Mouse (Mus musculus): ENCODE results near the gene Sez6. TPM values are rescaled to one million over a fixed set of nuclear protein-coding genes. Genes with fewer than 3 reads are reported as not detected.

The Sez6 gene
- not detected in 2 replicates for total RNA-seq (2017)

DNA sequence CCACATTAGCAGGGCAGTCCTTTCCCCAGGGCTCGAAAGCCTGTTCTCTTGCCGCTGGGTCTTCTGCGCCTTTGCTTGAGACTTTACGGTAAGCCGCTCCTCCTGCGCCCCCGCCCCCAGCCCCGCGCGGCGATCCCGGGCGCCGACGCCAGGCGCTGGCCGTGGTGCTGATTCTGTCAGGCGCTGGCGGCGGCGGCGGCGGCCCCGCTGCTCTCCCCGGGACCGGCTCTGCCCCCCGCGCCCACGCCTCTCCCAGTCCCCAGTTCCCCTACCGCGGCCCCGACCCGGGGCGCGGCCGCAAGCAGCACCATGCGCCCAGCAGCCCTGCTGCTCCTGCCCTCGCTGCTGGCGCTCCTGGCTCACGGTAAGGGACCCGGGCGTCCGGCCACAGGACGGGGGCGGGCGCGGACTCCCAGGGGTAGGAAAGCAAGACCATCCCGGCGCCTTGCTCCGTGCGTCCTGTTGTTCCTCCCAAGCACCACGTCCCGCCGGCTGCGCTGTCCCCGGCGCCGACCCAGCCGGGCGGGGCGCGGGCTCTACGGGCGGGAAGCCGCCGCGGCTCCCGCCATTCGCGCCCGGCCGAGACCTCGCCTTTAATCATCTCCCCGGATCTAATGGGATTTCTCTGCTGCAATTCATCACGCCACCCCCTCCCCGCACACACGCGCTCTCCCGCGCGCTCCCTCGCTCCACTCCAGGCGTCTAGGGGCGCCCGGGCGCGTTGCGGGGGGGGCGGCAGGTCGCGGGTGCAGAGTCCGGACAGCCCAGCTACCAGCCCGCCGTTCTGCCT, at the start of gene Sez6:
TSS of gene Sez6 (plus strand) at position 50 of the 790 bp plus-strand sequence.
- no peak for ATAC-seq (ENCODE audit: extremely low read depth, insufficient number of reproducible peaks, low FRiP score, poor library complexity, severe bottlenecking)

DNA sequence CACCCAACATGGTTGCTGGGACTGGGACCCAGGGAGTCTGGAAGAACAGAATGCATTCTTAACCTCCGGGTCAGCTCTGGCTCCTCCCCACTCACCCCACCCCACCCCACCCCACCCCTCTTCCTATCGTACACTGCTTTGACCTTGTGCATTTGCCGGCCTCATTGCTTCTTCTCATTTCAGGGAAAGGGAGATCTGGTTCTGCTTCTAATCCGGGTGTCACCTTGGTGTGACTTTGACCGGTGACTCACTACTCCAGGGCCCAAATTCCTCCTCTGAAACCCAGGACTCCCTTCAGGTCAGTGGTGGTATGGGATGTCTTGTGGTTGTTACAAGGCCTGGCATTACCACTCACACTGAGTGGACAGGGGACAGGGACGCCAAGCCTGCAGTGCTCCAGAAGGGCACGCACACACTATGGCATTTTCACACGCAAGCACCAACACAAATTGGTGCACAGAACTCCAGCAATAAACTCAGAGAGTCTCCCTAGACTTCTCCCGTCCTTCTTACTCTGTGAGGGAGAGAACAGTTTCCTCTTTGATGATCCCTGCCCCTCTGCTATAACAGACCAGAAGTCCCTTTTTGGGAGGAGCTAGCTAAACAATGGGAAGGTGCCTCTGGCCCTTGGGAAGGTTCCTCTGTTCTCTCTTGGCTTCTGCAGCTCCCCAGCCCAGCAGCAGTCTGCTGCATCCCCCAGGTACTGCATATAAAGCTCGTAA, 45.9 kb upstream of the Sez6 start:
- no peak for ATAC-seq (ENCODE audit: extremely low read depth, insufficient number of reproducible peaks, low FRiP score, poor library complexity, severe bottlenecking)

DNA sequence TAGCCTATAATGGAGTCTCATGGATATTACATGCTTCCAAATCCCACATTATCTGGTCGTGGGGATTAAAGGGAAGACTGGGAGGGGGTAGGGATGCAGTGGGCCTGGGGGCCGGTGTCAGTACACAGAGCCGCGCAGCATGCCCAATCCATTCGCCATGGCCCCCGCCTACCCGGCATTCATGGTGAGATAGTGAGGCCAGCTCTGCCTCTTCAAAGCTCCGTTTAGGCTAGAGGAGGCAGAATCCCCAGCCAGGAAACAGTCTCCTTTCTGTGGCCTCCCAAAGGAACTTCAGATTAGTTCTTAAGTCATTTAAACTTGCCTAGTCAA, 45.4 kb upstream of the Sez6 start:
- ATAC-seq (ENCODE audit: extremely low read depth, insufficient number of reproducible peaks, low FRiP score, poor library complexity, severe bottlenecking) = no peak

DNA sequence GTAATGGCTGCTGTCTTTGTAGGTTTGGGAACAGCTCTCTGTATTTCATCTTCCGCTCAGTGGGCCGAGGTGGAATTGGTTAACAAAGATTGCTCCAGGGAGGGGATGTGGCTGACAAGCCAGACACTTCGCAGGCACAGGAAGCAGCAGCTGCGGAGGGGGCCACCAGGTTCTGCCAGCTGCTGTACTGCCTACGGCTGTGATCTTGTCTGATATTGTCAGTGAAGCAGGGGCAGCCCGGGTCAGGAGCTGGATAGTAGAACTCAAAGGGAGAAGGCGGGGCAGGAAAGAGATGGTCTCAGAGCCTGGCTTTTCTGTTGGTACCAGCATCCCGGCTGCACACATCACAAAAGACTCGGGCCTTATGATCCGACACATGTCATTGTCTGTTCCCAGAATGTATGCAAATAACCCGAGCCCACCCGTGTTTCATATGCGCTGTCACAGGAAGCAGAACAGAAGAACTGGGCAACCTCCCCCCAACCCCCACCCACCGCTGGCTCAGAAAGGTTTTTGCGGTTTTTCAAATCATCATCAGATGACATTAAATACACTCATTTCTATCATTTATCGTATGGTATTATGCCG, 43.1 kb upstream of the Sez6 start:
- peak; percentile 59 for ATAC-seq (ENCODE audit: extremely low read depth, insufficient number of reproducible peaks, low FRiP score, poor library complexity, severe bottlenecking)

GRCm38 (mm10) chr11:77888846-77889245, 41.8 kb upstream of the Sez6 start:
- ATAC-seq (ENCODE audit: extremely low read depth, insufficient number of reproducible peaks, low FRiP score, poor library complexity, severe bottlenecking) = no peak

DNA sequence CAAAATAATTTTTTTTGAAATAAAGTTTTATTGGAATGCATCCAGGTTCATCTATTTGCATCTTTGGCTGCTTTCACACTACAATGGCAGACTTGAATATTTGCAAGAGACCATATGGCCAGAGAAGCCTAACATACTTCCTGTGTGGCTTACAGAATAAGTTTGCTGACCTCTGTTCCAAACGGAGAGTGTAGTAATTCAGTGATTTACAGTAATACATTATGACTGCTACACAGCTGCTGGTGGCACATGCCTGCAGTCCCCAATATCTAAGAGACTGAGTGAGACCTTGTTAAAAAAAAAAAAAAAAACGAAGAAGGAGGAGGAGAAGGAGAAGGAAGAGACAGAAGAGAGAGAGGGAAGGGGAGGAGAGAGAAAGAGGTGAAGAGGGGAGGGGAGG, 41.1 kb upstream of the Sez6 start:
- no peak for ATAC-seq (ENCODE audit: extremely low read depth, insufficient number of reproducible peaks, low FRiP score, poor library complexity, severe bottlenecking)

DNA sequence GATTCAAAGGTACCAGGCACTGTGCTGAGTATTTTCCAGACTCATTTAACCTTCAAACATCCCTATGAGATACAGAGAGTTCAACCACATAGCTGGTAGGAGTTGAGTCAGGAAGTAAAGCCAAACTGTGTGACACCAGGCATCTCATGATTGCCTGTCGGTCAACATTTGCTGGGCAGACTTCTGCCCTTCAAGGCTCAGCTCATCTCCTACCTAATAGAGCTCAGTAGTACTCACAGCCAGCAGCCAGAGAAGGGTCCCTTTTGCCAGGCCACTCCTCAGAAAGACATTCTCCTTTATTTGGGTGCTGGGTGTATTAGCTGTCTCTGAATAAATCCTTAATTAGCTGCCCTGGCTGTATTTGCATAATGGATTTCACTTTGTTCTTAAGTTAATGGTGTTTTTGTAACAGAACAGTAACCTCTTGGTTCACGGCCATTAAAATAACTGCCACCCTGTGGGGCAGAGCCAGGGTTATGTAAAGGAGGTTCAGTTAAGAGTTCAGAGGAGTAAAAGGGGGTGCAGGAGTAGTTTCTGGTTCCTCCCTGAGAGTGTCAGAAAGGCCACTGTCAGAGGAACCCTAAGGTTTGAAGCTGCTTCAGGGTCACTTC, 39.8 kb upstream of the Sez6 start:
- ATAC-seq (ENCODE audit: extremely low read depth, insufficient number of reproducible peaks, low FRiP score, poor library complexity, severe bottlenecking) = no peak

- no peak for ATAC-seq (ENCODE audit: extremely low read depth, insufficient number of reproducible peaks, low FRiP score, poor library complexity, severe bottlenecking)
These were observed 37.7 kb upstream of the Sez6 start for GRCm38 (mm10) chr11:77892883-77893282.

- no peak for ATAC-seq (ENCODE audit: extremely low read depth, insufficient number of reproducible peaks, low FRiP score, poor library complexity, severe bottlenecking)
These were observed 37.3 kb upstream of the Sez6 start for GRCm38 (mm10) chr11:77893283-77893682.

GRCm38 (mm10) chr11:77893787-77894718, 36.5 kb upstream of the Sez6 start, which contains the start of gene Pipox:
TSS of gene Pipox (minus strand) at chr11:77894096.
- ATAC-seq (ENCODE audit: extremely low read depth, insufficient number of reproducible peaks, low FRiP score, poor library complexity, severe bottlenecking) = no peak

DNA sequence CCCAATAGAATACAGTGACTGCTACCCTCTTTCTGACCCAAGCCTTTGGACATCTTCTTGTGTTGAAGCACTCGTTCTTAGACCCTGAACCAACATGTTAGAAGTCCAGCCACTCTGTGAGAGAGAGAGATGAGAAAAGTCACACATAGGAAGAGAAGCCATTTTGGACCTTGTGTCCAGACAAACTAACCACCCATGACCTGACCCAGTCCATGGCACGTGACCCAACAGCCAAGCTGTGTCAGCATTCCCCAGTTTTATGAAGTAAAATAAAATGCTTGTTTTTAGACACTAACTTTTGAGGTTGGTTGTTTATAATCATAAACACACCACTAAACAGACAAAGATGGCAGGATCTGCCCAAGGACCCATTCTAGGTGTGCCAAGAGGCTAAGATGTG, 35.6 kb upstream of the Sez6 start:
- ATAC-seq (ENCODE audit: extremely low read depth, insufficient number of reproducible peaks, low FRiP score, poor library complexity, severe bottlenecking) = no peak

DNA sequence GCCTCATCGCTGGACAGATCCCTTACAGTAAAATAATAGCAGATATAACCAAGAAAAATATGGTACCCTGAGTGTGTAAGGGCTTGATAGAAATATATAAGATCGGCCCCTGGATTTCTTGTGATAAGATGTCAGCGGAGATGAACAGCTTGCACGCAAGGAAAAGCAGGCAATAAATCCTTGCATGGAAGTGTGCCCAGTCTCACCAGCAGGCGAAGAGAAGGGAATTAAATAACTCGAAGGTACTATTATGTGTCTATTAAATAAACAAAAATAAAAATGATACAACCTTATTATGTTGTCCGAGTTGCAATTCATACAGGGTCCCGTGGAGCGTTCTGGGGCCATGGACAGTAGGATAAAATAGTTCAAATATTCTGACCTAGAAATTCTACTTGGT, 34.6 kb upstream of the Sez6 start:
- no peak for ATAC-seq (ENCODE audit: extremely low read depth, insufficient number of reproducible peaks, low FRiP score, poor library complexity, severe bottlenecking)

- no peak for ATAC-seq (ENCODE audit: extremely low read depth, insufficient number of reproducible peaks, low FRiP score, poor library complexity, severe bottlenecking)
These were observed 34.1 kb upstream of the Sez6 start for GRCm38 (mm10) chr11:77896480-77896819.

DNA sequence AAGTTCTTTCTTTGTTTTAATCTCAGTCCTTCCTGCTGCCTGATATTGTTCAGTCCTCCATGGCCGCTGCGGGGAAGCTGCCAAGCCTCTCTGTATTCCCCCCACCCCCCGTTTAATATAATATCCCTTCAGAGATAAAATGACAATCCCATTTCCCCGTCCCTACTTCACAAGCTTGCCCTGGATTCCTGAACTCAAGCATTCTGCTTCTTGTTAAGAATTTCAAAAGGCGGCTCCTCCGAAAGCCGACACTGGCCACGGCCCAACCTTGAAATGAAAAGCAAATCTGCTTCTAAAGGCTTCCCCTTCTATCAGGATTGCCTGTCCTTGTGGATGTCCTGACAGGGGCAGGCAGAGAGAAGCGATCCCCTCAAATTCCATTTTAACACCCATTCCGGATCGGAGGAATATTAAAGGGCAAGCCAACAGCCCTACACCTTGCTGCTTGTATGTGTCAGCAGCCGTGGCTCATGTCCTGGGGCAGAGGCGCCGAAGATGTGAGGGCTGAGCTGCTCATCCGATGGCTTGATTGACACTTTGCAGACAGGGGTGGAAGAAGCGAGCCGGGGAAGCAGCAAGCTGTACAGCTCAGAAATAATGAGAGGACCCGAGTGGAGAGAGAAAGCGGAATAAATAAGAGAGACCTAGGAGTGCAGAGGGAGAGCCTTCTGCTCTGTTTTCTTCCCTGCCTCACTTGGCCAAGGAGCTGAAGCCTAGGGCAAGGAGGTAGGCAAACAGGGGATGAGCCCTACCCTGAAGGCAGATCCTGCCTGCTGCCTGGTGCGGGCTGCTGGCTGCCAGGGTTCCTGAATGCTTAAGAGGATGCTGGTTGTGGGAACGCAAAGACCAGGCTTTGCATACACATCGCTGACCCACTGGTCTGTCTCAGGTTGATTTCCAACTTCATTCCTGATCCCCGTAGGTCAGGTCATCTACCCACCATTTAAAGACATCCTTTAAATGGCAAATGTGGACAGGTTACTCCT, 33.5 kb upstream of the Sez6 start:
- no peak for ATAC-seq (ENCODE audit: extremely low read depth, insufficient number of reproducible peaks, low FRiP score, poor library complexity, severe bottlenecking)

GRCm38 (mm10) chr11:77900187-77900586, 30.4 kb upstream of the Sez6 start:
- no peak for ATAC-seq (ENCODE audit: extremely low read depth, insufficient number of reproducible peaks, low FRiP score, poor library complexity, severe bottlenecking)

DNA sequence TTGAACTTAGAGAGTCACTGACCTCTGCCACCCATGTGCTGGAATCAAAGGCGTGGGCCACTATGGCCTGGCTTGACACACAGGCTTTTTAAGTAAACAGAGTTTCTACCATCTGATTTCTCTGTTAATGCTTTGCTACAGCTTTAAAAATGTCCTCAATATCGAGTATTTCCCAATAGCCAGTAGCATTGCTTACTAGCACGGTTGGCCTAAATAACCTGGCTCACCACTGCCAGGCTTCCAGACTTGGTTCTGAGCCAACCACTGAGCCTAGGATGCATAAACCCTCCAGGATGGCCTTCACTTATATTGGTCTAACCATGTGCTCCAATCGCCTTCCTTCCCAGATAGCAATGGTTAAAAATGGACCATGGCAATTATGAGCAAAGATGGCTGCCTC, 29.9 kb upstream of the Sez6 start:
- ATAC-seq (ENCODE audit: extremely low read depth, insufficient number of reproducible peaks, low FRiP score, poor library complexity, severe bottlenecking) = no peak

GRCm38 (mm10) chr11:77901366-77901765, 29.2 kb upstream of the Sez6 start:
- no peak for ATAC-seq (ENCODE audit: extremely low read depth, insufficient number of reproducible peaks, low FRiP score, poor library complexity, severe bottlenecking)
